Mouse (Mus musculus): ENCODE measurements around the gene Gm36210.

DNA sequence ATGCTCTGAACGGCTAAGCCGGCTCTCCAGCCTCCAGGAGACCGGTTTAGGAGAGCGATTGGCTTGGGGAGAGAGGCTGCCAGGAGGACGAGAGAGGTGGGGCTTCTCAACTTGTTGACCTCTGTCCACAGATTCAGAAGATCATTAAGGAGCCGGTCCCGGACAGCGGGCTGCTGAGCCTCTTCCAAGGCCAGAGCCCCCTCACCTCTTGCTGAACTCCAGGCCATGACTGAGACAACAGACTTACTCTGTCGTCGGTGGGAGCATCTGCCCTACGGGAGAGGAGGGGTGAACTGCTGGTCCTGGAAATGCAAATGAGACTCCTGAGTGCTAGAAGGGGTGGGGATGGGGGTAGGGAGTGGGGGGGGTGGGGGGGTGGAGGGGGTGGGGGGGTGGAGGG, 11.1 kb downstream of the Gm36210 start:
- TF ChIP-seq CTCF (IDR thresholded peaks at IDR 0.05; ENCODE audit: low read depth) (no peak), EP300 (IDR thresholded peaks at IDR 0.05; ENCODE audit: low read depth) (no peak)
